Mouse (Mus musculus): ENCODE results near the gene Fam173b. TPM values are rescaled to one million over a fixed set of nuclear protein-coding genes. Genes with fewer than 3 reads are reported as not detected.

Fam173b gene
- polyA plus RNA-seq, 1 experiment from 2014 or later: 14.1 TPM

DNA sequence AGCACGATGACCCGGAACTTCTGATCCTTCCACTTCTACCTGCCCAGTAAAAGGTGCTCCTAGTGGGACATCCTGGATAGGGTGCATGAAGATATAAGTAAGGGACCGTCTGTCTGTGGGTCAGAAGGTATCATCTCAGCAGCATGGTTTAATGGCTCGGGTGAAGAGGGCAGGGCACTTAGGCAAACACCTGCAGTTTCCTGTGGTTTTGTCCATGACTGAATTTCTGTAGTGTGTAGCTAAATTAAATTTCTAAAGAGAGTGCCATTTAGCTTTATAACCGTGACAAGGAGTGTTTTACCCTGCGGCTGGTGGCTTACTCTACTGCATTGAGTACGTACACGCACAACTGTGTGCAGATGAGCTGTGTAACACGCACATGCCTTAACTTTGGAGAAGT lies 15.6 kb downstream of the Fam173b start:
- no peaks in the 10 kb centered on the region for H3K27me3 ChIP-seq (ENCODE audit: control insufficient read depth, insufficient read depth, low read depth, low read length)
- no peak overlapping the region for H3K9ac ChIP-seq (ENCODE audit: low read length)
- H3K4me2 ChIP-seq (ENCODE audit: low read depth, low read length): no peak overlapping the region
- ATAC-seq (ENCODE audit: low read depth): no peak
- H3K4me1 ChIP-seq (replicated peaks; ENCODE audit: control insufficient read depth, insufficient read depth, low read length): no peaks in the 10 kb centered on the region
- H3K9me3 ChIP-seq (ENCODE audit: control insufficient read depth, low read length): no peaks in the 10 kb centered on the region
- WGBS: 89% methylated on average over 9 of the region's 9 CpGs
- H3K4me3 ChIP-seq (ENCODE audit: low read length): no peak overlapping the region
- no peak overlapping the region for H3K27ac ChIP-seq (ENCODE audit: low read length)
- H3K36me3 ChIP-seq (ENCODE audit: control insufficient read depth, insufficient read depth, low read length): peaks cover 16% of the 10 kb centered on the region; the same call in 1 of the 2 replicates

DNA sequence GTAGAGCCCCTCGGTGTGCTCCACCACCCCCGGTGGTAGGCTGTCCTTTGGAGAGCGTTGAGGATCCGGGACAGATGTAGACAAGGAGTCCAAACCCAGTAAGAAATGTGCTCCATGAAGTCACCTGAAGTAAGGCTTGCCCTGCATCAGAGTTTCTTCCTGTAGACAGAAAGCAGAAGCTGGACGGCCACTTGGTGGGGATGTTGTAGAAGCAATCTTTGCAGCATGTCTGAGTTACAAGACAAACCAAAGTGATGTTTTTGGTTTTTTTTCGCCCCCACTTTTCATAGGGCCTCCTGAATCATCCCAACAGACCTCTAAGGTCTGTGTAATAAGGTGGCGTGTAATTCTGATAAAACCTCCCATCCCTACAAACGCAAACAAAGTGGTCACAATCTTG lies 17.9 kb downstream of the Fam173b start:
- H3K4me2 ChIP-seq (ENCODE audit: low read depth, low read length): no peak overlapping the region
- no peak overlapping the region for H3K4me3 ChIP-seq (ENCODE audit: low read length)
- WGBS: 89% methylated on average over 8 of the region's 8 CpGs
- H3K27me3 ChIP-seq (ENCODE audit: control insufficient read depth, insufficient read depth, low read depth, low read length): no peaks in the 10 kb centered on the region
- peaks cover 16% of the 10 kb centered on the region; the same call in 1 of the 2 replicates for H3K36me3 ChIP-seq (ENCODE audit: control insufficient read depth, insufficient read depth, low read length)
- no peak overlapping the region for H3K27ac ChIP-seq (ENCODE audit: low read length)
- no peak for ATAC-seq (ENCODE audit: low read depth)
- no peaks in the 10 kb centered on the region for H3K9me3 ChIP-seq (ENCODE audit: control insufficient read depth, low read length)
- H3K9ac ChIP-seq (ENCODE audit: low read length): no peak overlapping the region
- H3K4me1 ChIP-seq (replicated peaks; ENCODE audit: control insufficient read depth, insufficient read depth, low read length): no peaks in the 10 kb centered on the region

DNA sequence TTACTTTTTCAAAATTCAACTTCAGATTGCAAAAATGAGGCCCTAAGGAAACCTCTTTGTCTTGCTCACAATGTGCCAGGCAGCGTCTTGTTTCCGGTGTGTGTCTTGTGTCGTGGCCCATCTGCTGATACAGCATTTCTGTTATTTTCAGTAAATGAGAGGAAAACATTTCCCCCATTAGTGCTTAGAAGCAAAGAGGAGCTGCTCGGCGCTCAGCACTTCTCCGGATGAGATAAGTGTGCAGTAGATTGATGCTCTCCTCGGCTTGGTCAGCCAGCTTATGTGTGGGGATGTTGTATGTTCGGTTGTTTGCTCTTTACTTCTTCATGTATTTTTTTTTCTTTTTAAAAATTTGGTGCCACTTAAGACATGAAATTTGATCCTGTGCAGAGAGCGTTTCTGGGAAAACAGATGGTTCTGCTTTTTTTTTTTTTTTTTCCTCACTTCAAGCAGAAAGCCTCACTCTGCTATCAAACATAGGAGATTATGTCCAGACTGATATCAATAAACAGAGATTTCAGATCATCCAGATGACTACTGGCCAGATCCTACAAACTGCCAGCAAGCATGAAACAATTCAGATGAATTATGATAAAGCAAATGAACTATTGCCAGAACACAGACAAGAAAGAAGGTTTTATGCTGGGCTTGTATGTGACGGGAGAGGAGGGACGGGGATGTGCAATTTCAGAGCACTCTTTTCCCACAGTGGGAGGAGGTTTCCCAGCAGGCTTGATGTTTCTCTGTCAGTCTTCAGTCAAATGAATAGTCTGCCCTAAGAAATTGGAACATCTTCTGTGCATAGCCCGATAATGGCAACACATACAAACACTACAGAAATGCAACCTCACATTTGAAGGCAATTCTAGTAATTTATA lies 25.9 kb downstream of the Fam173b start:
- peak overlapping the region; percentile 66 for H3K27ac ChIP-seq (ENCODE audit: low read length)
- H3K4me3 ChIP-seq (ENCODE audit: low read length): no peak overlapping the region
- no peaks in the 10 kb centered on the region for H3K9me3 ChIP-seq (ENCODE audit: control insufficient read depth, low read length)
- H3K36me3 ChIP-seq (ENCODE audit: control insufficient read depth, insufficient read depth, low read length): no peaks in the 10 kb centered on the region
- peak overlapping the region; percentile 23 for H3K4me2 ChIP-seq (ENCODE audit: low read depth, low read length)
- ATAC-seq (ENCODE audit: low read depth): peak; percentile 51; the same call in 1 of the 2 replicates
- H3K27me3 ChIP-seq (ENCODE audit: control insufficient read depth, insufficient read depth, low read depth, low read length): no peaks in the 10 kb centered on the region
- peaks cover 3% of the 10 kb centered on the region; the same call in 1 of the 2 replicates for H3K4me1 ChIP-seq (replicated peaks; ENCODE audit: control insufficient read depth, insufficient read depth, low read length)
- no peak overlapping the region for H3K9ac ChIP-seq (ENCODE audit: low read length)
- 29% methylated on average over 12 of the region's 12 CpGs for WGBS

DNA sequence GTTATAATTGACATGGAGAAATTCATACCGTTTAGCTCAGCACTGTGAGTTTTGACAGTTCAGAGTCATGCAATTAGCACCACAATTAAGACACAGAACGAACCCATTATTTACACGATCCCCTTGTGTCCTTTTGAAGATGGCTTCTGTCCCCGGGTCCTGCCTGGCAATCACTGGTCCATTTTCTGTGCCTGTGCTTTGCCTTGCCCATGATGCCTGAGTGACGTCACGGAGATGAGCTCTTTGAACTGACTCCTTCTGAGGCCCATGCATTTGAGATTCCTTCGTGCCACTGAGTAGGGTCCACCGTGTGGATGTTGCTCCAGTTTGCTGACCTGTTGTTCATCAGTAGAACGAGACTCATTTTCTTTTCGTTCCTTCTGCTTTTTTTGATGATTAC lies 26.5 kb downstream of the Fam173b start:
- no peak overlapping the region for H3K9ac ChIP-seq (ENCODE audit: low read length)
- no peak overlapping the region for H3K4me3 ChIP-seq (ENCODE audit: low read length)
- WGBS: 69% methylated on average over 10 of the region's 10 CpGs
- peaks cover 3% of the 10 kb centered on the region; the same call in 1 of the 2 replicates for H3K4me1 ChIP-seq (replicated peaks; ENCODE audit: control insufficient read depth, insufficient read depth, low read length)
- H3K27me3 ChIP-seq (ENCODE audit: control insufficient read depth, insufficient read depth, low read depth, low read length): no peaks in the 10 kb centered on the region
- no peaks in the 10 kb centered on the region for H3K36me3 ChIP-seq (ENCODE audit: control insufficient read depth, insufficient read depth, low read length)
- H3K9me3 ChIP-seq (ENCODE audit: control insufficient read depth, low read length): no peaks in the 10 kb centered on the region
- no peak overlapping the region for H3K4me2 ChIP-seq (ENCODE audit: low read depth, low read length)
- no peak for ATAC-seq (ENCODE audit: low read depth)
- no peak overlapping the region for H3K27ac ChIP-seq (ENCODE audit: low read length)

DNA sequence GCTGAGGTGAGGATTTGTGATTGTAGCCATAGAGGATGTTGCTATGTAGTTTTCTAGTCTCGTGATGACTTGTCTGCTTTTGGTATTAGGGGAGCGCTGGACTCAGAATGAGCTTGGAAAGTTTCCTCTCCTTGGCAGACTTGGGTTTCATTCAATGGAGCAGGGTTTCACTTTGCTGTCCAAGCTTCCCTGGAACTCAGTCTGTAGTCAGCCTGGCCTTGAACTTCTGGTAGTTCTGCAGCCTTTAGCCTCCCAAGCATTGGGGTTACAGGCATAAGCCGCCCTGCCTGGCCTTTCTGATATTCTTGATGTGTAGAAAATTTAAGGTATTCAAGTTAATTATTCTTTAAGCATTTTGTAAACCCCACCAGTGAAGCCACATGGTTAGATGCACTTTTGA lies 27.9 kb downstream of the Fam173b start:
- Histone ChIP-seq H3K9me3 (ENCODE audit: control insufficient read depth, low read length) (no peaks in the 10 kb centered on the region), H3K4me3 (ENCODE audit: low read length) (no peak overlapping the region), H3K4me2 (ENCODE audit: low read depth, low read length) (no peak overlapping the region), H3K36me3 (ENCODE audit: control insufficient read depth, insufficient read depth, low read length) (no peaks in the 10 kb centered on the region), H3K4me1 (replicated peaks; ENCODE audit: control insufficient read depth, insufficient read depth, low read length) (peaks cover 3% of the 10 kb centered on the region; the same call in 1 of the 2 replicates), H3K27ac (ENCODE audit: low read length) (no peak overlapping the region), H3K27me3 (ENCODE audit: control insufficient read depth, insufficient read depth, low read depth, low read length) (no peaks in the 10 kb centered on the region), H3K9ac (ENCODE audit: low read length) (no peak overlapping the region)
- no peak for ATAC-seq (ENCODE audit: low read depth)
- WGBS: 85% methylated on average over 3 of the region's 3 CpGs

DNA sequence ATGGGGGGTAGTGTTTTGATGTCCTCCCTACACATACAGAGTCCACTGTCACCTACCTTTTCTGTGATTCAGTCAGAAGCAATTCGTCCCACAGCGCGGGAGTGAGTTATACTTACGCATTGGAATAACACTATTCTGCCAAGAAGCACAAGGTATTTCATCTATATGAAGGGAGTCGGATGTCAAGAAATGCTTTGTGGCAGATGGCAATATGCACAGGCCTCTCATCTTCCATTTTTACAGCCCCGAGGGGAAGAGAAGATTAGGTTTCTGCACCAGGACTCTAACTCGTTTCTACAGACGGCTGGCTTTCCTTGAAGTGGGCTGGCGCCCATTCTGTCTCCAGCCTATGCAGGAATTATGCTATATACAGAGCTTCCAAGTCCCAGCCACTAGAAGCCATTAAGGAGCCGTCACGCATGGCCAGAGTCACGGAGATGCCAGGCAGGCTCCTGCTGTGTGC lies 29.8 kb downstream of the Fam173b start:
- no peak for ATAC-seq (ENCODE audit: low read depth)
- WGBS: 80% methylated on average over 12 of the region's 12 CpGs
- no peaks in the 10 kb centered on the region for H3K36me3 ChIP-seq (ENCODE audit: control insufficient read depth, insufficient read depth, low read length)
- H3K27ac ChIP-seq (ENCODE audit: low read length): no peak overlapping the region
- no peak overlapping the region for H3K4me3 ChIP-seq (ENCODE audit: low read length)
- no peaks in the 10 kb centered on the region for H3K27me3 ChIP-seq (ENCODE audit: control insufficient read depth, insufficient read depth, low read depth, low read length)
- no peak overlapping the region for H3K9ac ChIP-seq (ENCODE audit: low read length)
- H3K4me2 ChIP-seq (ENCODE audit: low read depth, low read length): no peak overlapping the region
- no peaks in the 10 kb centered on the region for H3K9me3 ChIP-seq (ENCODE audit: control insufficient read depth, low read length)
- H3K4me1 ChIP-seq (replicated peaks; ENCODE audit: control insufficient read depth, insufficient read depth, low read length): peaks cover 3% of the 10 kb centered on the region; the same call in 1 of the 2 replicates

DNA sequence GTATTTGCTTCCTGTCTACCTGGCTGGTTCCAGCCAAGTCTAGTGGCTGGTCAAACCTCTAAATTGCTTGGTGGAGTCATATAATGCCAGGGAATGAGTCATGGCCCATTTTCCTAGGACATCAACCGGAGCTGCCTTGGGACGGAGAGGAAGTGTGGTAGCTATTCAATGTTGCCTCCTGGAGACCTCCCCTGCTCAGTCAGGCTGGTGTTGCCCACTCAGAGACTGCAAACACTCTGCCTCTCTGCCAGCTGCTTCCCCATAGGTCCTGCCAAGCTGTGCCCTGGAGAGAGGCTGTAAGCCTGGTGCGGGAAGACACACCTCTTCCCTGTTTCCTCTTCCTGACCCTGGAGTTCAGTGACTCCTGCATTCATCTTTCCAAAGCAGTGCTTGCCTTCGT lies 30.8 kb downstream of the Fam173b start:
- no peak for ATAC-seq (ENCODE audit: low read depth)
- WGBS: 72% methylated on average over 4 of the region's 4 CpGs
- H3K4me3 ChIP-seq (ENCODE audit: low read length): no peak overlapping the region

DNA sequence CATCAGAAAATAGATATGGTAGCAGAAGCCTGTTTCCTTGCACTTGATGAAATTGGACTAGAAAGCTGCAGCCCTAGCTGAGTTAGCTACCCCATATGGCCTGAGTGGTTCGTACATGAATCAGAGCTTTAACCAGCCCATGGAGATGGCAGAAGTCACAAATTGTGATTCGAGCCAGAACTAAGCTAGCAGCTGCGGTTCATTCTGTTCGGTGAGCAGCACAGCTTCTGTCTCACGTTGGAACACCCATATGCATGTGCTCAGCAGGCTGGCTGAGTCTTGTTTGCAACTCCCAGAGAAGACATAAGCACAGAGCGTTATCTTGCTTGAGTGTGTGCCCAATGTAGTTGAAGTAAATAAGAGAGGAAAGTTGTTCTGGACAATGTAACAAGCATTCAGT lies 32.9 kb downstream of the Fam173b start:
- ATAC-seq (ENCODE audit: low read depth): no peak
- Histone ChIP-seq H3K36me3 (ENCODE audit: control insufficient read depth, insufficient read depth, low read length) (no peaks in the 10 kb centered on the region), H3K9ac (ENCODE audit: low read length) (no peak overlapping the region), H3K4me2 (ENCODE audit: low read depth, low read length) (no peak overlapping the region), H3K27ac (ENCODE audit: low read length) (no peak overlapping the region), H3K9me3 (ENCODE audit: control insufficient read depth, low read length) (no peaks in the 10 kb centered on the region), H3K4me3 (ENCODE audit: low read length) (no peak overlapping the region), H3K27me3 (ENCODE audit: control insufficient read depth, insufficient read depth, low read depth, low read length) (no peaks in the 10 kb centered on the region), H3K4me1 (replicated peaks; ENCODE audit: control insufficient read depth, insufficient read depth, low read length) (no peaks in the 10 kb centered on the region)
- 84% methylated on average over 6 of the region's 6 CpGs for WGBS

More for the DNA sequence above, 30.8 kb downstream of the Fam173b start:
- H3K27ac ChIP-seq (ENCODE audit: low read length): no peak overlapping the region
- no peaks in the 10 kb centered on the region for H3K36me3 ChIP-seq (ENCODE audit: control insufficient read depth, insufficient read depth, low read length)
- no peaks in the 10 kb centered on the region for H3K4me1 ChIP-seq (replicated peaks; ENCODE audit: control insufficient read depth, insufficient read depth, low read length)
- H3K9me3 ChIP-seq (ENCODE audit: control insufficient read depth, low read length): no peaks in the 10 kb centered on the region
- H3K27me3 ChIP-seq (ENCODE audit: control insufficient read depth, insufficient read depth, low read depth, low read length): no peaks in the 10 kb centered on the region
- no peak overlapping the region for H3K9ac ChIP-seq (ENCODE audit: low read length)
- H3K4me2 ChIP-seq (ENCODE audit: low read depth, low read length): no peak overlapping the region

DNA sequence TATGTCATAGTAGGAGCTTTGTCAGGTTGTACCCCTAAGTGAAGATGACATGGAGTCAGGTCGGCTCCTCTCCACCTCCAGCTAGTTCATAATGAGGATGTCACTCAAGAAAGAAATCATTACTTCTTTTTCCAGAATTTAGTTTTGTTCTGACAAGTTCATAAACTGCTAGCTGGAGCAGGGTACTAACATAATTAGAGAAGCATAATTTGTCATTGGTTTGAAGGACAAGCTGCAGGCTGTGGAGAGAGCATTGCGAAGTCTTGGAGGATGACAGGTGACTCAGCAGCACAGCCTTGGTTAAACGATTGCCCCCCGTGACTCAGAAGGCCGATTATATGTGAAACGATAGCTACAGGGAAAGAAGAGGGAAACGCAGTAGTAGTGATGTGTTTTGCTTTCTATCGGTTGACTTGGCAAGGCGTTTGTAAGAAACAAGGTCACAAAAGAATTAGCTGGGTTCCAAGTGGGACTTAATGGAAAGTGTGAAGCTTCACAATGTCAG lies 34.5 kb downstream of the Fam173b start:
- H3K9ac ChIP-seq (ENCODE audit: low read length): no peak overlapping the region
- no peak overlapping the region for H3K4me2 ChIP-seq (ENCODE audit: low read depth, low read length)
- H3K27ac ChIP-seq (ENCODE audit: low read length): no peak overlapping the region
- ATAC-seq (ENCODE audit: low read depth): no peak
- no peaks in the 10 kb centered on the region for H3K36me3 ChIP-seq (ENCODE audit: control insufficient read depth, insufficient read depth, low read length)
- H3K4me3 ChIP-seq (ENCODE audit: low read length): no peak overlapping the region
- no peaks in the 10 kb centered on the region for H3K4me1 ChIP-seq (replicated peaks; ENCODE audit: control insufficient read depth, insufficient read depth, low read length)
- no peaks in the 10 kb centered on the region for H3K27me3 ChIP-seq (ENCODE audit: control insufficient read depth, insufficient read depth, low read depth, low read length)
- H3K9me3 ChIP-seq (ENCODE audit: control insufficient read depth, low read length): no peaks in the 10 kb centered on the region
- WGBS: 76% methylated on average over 9 of the region's 9 CpGs
